Mouse (Mus musculus): ENCODE data around the gene Inafm2. TPM values are rescaled to one million over a fixed set of nuclear protein-coding genes. Genes with fewer than 3 reads are reported as not detected.

The Inafm2 gene
- total RNA-seq, 2 experiments from 2014 or later = 48.7 to 49.6 TPM

DNA sequence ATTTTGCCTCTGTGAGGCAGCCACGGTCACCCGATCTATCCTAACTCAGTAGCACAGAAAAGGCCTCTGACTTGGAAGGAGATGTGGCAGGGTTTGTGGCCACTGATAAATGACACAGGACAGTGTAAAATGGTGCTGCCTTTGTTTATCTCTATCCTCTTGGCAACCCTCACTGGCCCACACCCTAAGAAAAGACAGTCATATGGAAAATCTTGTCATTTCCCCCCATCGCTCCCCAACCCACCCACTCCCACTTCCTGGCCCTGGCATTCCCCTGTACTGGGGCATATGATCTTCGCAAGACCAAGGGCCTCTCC, 7.2 kb downstream of the Inafm2 start:
- no peak for DNase-seq (ENCODE audit: low spot score in 2 of 2)

- DNase-seq (ENCODE audit: low spot score in 2 of 2) = no peak
Measured at GRCm38 (mm10) chr2:118754143-118754542, 8.6 kb downstream of the Inafm2 start.

DNA sequence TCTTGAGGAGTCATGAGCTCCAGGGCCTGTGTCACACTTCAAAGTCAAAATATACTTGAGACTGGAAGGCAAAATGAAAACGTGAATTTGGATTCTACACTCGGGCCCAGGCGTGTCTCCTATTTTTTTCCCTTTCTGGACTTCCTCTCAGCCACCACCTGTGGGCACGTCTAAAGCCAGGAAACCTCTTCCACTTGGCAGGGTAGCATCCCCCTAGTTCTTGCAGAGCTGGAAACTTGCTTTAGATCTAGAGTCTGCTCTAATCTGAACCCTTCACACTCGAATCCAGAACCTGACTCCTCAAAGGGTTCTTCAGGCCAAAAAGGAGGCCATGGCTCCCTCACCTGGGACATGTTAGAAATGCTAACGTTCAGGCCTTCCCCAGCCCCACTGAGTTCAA, 9.8 kb downstream of the Inafm2 start:
- DNase-seq (ENCODE audit: low spot score in 2 of 2) = no peak

GRCm38 (mm10) chr2:118756103-118756502, 10.5 kb downstream of the Inafm2 start:
- DNase-seq (ENCODE audit: low spot score in 2 of 2) = no peak

DNA sequence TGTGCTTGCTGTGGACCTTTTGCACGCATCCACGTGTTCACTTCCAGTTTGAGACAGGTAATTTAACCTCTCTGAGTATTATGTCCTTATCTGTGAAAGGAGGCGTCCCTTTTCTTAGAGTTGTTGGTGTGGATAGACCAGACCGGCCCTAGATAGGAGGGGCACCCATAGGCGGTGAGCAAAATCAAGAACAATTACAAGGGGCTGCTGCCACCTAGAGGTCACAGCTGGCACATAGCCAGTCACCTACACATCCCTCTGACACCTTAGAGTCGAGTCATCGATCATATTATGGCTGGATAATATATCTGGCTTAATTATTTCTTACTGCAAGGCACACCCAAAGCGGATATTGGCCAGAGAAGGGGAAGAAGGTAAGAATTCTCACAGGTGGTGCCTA, 14.3 kb downstream of the Inafm2 start:
- DNase-seq (ENCODE audit: low spot score in 2 of 2) = no peak

GRCm38 (mm10) chr2:118760311-118761025, 14.9 kb downstream of the Inafm2 start:
- DNase-seq (ENCODE audit: low spot score in 2 of 2) = no peak

GRCm38 (mm10) chr2:118761358-118761757, 15.8 kb downstream of the Inafm2 start:
- DNase-seq (ENCODE audit: low spot score in 2 of 2) = no peak

DNA sequence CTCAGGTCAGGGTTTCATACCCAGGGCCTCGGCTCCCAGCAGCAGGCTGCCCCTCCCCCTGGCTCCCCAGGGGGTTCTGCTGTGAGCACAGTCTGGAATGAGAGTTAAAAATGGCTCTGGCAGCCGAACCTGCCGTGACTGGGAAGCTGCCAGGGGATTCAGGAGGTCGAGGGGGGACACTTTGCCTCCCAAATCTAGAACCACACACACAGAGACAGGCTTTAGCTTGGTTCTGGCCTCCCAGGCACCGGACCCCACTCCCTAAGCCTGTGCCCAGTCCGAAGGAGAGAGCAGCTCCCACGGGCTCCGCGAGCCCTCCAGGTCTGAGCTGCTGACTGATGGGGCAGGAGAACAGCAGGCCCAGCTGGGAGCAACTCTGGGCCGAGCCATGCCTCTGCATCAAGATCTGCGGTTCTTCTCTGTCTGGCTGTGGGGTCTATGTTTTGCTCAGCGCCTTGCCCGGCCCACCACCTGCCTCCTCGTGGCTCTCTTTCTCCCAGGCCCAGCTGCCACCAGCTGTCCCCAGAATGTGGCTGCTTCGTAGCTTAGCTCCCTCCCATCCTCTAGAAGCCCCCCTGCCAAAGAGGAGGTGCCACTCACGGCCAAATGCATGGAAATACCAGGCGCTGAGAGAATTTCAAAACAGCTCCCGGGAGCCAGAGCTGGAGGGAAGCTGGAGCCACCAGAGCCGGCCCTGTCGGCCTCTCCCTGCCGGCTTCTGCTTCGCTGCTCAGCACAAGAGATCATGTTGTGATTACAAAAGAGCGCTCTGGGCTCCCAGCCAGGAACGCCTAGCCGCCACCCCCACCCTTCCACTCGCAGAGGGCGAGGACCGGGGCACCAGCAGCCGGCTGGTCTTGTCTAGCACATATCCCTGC, 16.6 kb downstream of the Inafm2 start, which contains the start of gene Ccdc9b:
TSS of gene Ccdc9b (minus strand) at position 756 of the 878 bp plus-strand sequence.
- DNase-seq (ENCODE audit: low spot score in 2 of 2) = peak; percentile 80 to 86

- no peak for DNase-seq (ENCODE audit: low spot score in 2 of 2)
Measured at GRCm38 (mm10) chr2:118762784-118763148, 17.2 kb downstream of the Inafm2 start.

DNA sequence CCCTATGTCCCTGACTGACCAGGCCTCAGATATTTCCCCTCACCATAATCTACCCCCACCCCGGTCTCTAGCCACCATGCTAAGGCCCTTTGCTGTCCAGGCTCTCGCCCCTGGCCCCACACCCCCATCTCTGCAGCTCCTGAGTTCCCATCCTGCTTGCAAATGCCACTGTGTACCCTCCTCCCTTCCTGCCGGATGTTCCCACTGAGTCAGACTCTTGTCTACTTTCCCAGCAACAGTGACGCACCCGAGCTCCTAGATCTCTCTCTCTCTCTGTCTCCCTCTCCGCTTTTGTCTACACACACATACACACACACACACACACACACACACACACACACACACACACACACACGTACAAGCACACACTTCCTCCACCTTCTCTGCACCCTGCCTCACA, 17.9 kb downstream of the Inafm2 start:
- DNase-seq (ENCODE audit: low spot score in 2 of 2) = peak; percentile 63 to 65

GRCm38 (mm10) chr2:118764094-118764831, 18.7 kb downstream of the Inafm2 start:
- DNase-seq (ENCODE audit: low spot score in 2 of 2) = peak; percentile 33 to 54

DNA sequence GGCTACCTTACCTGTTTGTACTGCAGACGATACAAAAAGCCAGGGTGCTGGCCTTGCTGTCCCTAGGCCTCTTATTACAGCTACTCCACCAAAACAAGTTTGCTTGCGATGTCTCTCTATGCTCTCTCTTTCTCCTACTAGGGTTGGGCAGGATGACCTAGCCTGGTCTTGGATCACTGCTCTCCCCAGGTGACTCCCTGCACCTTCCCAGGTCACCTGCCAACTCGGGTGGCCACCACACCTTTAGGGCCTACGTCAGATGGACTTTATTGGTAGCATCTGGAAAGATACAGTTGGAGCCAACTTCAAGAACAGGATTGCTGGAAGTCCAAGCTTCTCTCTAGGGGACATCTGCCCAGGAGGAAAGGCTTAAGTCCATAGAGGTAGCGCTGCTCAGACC, 19.3 kb downstream of the Inafm2 start:
- no peak for DNase-seq (ENCODE audit: low spot score in 2 of 2)

GRCm38 (mm10) chr2:118766041-118767033, 20.8 kb downstream of the Inafm2 start:
- no peak for DNase-seq (ENCODE audit: low spot score in 2 of 2)

DNA sequence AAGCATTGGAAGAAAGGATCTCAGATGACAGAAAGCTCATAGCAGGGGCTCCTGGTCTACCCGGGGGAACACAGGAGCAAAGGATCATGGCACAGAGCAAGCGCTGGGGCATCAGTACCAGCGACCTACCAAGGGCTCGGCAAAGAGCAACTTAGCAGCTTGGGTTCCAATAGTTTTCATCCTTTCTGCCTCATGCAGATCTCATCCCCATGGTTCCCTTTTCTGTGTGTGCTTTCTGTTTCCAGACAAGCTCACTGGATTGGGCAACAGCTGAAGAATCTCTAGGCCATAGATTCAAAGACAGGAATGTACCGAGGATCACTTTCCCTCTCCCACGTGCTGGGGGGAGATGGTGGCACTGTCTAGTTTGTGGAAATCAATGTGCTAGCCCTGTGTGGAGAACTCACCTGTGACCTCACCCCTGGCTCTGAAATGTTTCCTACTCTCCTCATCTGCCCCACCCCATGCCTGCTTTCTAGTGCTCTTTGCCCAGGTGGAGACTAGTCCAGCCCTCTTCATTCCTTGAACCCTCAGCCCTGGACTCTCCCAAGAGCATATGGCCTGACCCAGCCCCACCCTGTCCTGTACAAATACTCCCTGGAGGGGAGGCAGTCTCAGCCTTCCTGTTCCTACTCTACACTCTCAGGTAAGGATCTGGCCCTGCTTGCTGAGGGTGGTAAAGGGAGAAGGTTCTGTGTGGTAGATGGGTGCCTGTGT, 26.8 kb downstream of the Inafm2 start, which contains the start of gene Phgr1:
TSS of gene Phgr1 (plus strand) at position 612 of the 717 bp plus-strand sequence.
- no peak for DNase-seq (ENCODE audit: low spot score in 2 of 2)

DNA sequence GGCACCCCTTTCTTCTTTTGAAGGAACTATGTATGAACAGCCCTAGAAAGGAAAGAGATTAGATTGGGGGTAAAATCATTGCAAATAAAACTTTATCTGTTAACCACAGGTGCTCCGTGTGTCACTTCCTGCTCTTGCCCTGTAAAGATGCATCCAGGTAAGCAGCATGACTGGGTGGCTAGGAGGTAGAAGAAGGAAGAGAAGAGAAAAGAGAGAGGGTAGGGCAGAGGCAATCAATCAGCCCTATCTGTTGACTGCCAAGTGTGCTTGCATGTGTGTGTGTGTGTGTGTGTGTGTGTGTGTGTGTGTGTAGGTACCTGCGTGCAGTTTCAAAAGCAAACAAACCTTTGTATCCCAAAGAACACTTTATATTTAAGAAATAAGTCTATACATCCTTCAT, 29.0 kb downstream of the Inafm2 start:
- no peak for DNase-seq (ENCODE audit: low spot score in 2 of 2)

DNA sequence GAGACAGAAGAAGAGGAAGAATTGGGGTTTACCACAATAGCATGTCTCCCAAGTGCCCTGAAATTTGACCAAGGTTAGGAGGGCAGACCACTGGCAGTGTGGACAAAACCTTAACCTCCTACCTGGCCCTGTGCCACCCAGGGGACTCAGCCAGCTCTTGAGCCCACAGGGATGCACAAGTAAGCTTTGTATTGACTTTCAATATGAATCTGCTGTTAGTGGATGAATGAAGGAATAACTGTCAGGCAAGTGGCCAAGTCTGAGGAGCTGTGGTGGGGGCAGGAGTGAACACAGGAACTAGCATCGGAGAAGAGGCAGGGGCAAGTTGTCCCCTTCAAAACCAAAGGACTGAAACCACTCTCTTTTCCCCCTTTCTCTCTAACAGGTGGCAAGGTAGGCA, 29.8 kb downstream of the Inafm2 start:
- peak; percentile 41 to 51 for DNase-seq (ENCODE audit: low spot score in 2 of 2)

DNA sequence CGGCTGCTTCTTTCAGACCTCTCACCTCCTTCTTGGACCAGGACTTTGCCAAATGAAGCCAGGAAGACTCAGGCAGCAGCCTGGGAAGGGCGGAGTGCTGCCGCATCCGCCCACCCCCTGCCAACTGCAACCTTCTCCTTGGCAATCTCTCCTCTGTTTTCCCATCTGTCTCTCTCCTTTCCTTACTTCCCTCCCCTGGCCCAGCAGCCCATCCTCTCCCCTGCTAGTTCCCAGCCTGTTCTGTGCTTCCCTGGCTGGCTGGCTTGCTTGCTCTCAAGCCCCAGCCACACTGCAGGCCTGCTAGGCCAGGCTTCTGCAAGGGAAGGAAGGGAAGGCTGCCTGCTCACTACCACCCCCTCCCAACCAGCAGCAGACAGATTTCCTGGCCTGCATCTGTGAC, 30.3 kb downstream of the Inafm2 start:
- DNase-seq (ENCODE audit: low spot score in 2 of 2) = peak; percentile 70 to 84

- DNase-seq (ENCODE audit: low spot score in 2 of 2) = no peak
Measured at GRCm38 (mm10) chr2:118776295-118776694, 30.7 kb downstream of the Inafm2 start.

DNA sequence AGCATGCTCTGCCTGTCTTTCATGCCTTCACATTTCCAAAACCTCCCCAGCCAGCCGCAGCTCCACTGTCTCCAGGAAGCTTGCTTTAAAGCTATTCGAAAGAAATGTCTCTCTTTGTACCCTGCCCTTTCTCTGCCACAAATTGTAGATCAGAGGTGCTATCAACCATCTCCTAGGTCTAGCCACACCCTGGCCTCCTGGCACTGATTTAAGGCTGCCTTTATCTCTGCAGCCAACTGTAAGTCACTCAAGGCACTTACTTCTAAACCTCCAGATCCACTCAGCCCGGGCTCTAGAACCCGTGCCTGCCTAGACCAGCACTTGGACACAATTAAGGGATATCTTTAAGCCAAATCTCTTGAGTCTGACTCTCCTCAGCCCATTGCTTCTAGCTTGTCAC, 32.9 kb downstream of the Inafm2 start:
- DNase-seq (ENCODE audit: low spot score in 2 of 2) = no peak

DNA sequence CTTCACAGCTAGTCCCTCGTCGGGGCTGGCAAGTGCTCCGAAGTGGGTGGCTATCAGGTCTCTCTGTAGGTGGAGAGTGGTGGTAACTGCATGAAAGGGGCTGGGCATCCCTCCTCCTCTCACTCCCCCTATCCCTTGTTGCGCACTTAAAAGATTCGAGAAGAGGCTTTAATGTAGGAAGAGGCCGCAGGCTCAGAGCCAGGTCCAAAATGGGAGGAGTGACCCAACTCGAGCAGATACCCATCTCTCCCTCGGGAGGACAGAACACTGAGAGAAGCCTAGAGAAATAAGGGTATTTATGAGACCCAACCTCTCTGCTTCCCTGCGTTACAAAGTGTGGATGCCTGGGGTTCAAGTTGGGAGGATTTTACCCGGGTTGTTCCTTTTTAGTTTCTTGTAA, 33.5 kb downstream of the Inafm2 start:
- no peak for DNase-seq (ENCODE audit: low spot score in 2 of 2)

Data from left cerebral cortex, adult 18-20 months (tissue).